Mouse (Mus musculus) thymus, adult 2 months (tissue): ENCODE measurements around the gene Cep162.

Experiments used
- CTCF ChIP-seq: fragments of 200-500 bp; IDR thresholded peaks from 2 replicates; pipeline ENCODE4 v1.5.1; 2012; ENCODE audit warnings: mild to moderate bottlenecking, control low read depth, low read length, moderate library complexity, borderline replicate concordance; ENCODE audit not compliant: control insufficient read depth, poor library complexity, insufficient read depth; ENCODE audit errors: extremely low read depth
- POLR2A ChIP-seq: fragments of 200-500 bp; IDR thresholded peaks from 2 replicates; pipeline ENCODE4 v1.6.1; 2012; ENCODE audit warnings: mild to moderate bottlenecking, low read length, control low read depth, moderate library complexity; ENCODE audit not compliant: control insufficient read depth, poor library complexity, insufficient read depth; ENCODE audit errors: extremely low read depth

DNA sequence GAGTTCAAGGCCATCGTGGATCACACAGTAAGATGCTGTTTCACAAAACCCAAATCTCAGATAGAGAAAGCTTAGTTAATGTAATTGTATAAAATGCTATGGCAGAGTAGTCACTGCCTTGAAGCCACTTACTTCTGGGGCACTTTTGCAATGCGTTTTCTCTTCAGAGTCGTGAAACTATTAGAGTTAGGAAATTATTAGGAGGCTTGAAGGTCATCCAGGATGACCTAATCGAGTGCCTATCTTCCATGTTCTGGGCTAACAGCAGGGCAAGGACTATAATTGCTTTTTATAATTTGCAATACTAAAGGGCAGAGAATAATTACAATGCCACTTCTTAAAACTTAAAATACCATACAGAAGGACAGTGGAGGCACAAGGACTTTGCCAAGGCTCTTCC is 68.0 kb downstream of the Cep162 start:
- TF ChIP-seq POLR2A = no peak
- no peak for TF ChIP-seq CTCF
